Comparison of ENCODE assay signal across 11 mouse cellular contexts in genomic region chr1:133801743-133802142, GRCm38 (mm10). TPM values are rescaled to one million over a fixed set of nuclear protein-coding genes. Genes with fewer than 3 reads are reported as not detected.
A peak's percentile ranks its signal among the peaks of the same experiment; 100 is the strongest.
DNase-seq lines count a peak whose midpoint lies in the region; ATAC-seq lines count a peak whose summit lies in the region.
"Had no signal": no experiment of that assay in that cellular context is flagged by ENCODE, and none has a peak within 500 bp of the region (broad histone marks: within the 10 kb centered on the region; RNA-seq: fewer than 3 reads in every experiment).

No protein-coding gene starts in this region.

- ATAC-seq in erythroblast, adult 5-6 weeks (replicated peaks; ENCODE audit: low FRiP score, poor library complexity, severe bottlenecking): no peak
- no peak for ATAC-seq in kidney, embryonic 15.5 days (replicated peaks; ENCODE audit: low FRiP score)
- no peak for ATAC-seq in neural tube, embryonic 15.5 days (ENCODE audit: low FRiP score)
- ATAC-seq: Patski had no signal

- no peaks in the 10 kb centered on the region for H3K9me3 ChIP-seq in erythroblast, embryonic 14.5 days (ENCODE audit: control insufficient read depth, low read length)
- H3K9me3 ChIP-seq in kidney, embryonic 15.5 days (replicated peaks): no peaks in the 10 kb centered on the region
- no peaks in the 10 kb centered on the region for H3K9me3 ChIP-seq in neural tube, embryonic 15.5 days (replicated peaks)

- 0 out of 2 replicates have a peak overlapping the region, but pooled peaks have one; percentile 47 for H3K9ac ChIP-seq in kidney, embryonic 15.5 days
- H3K9ac ChIP-seq in neural tube, embryonic 15.5 days (replicated peaks): no peak overlapping the region

- peaks cover 29% of the 10 kb centered on the region for H3K36me3 ChIP-seq in erythroblast, embryonic 14.5 days (ENCODE audit: control insufficient read depth)
- no peaks in the 10 kb centered on the region for H3K36me3 ChIP-seq in kidney, embryonic 15.5 days
- H3K36me3 ChIP-seq in neural tube, embryonic 15.5 days: no peaks in the 10 kb centered on the region

- peak overlapping the region; percentile 85 for H3K4me3 ChIP-seq in erythroblast, embryonic 14.5 days (replicated peaks)
- H3K4me3 ChIP-seq in kidney, embryonic 15.5 days (replicated peaks): no peak overlapping the region
- no peak overlapping the region for H3K4me3 ChIP-seq in neural tube, embryonic 15.5 days (replicated peaks)

- WGBS in kidney, embryonic 15.5 days: 69% methylated on average over 5 of the region's 5 CpGs
- 81% methylated on average over 5 of the region's 5 CpGs for WGBS in neural tube, embryonic 15.5 days

- peak overlapping the region; percentile 92; the same call in 1 of the 2 replicates for H3K4me2 ChIP-seq in kidney, embryonic 15.5 days
- H3K4me2 ChIP-seq in neural tube, embryonic 15.5 days: peak overlapping the region; percentile 91

- DNase-seq in kidney, postnatal 14 days: no peak
- peak; percentile 27 for DNase-seq in thymus, postnatal 14 days
- DNase-seq in thymus, postnatal 25 days: no peak
- no peak for DNase-seq in T-cell, adult 2 months (ENCODE audit: low spot score)
- DNase-seq: cerebellum, adult 8-10 months; spleen, adult 18-20 months had no signal

- peaks cover 74% of the 10 kb centered on the region for H3K4me1 ChIP-seq in erythroblast, embryonic 14.5 days (ENCODE audit: control insufficient read depth)
- H3K4me1 ChIP-seq in kidney, embryonic 15.5 days: peaks cover 49% of the 10 kb centered on the region
- peaks cover 39% of the 10 kb centered on the region for H3K4me1 ChIP-seq in neural tube, embryonic 15.5 days

- peak overlapping the region; percentile 37; the same call in 1 of the 2 replicates for H3K27ac ChIP-seq in kidney, embryonic 15.5 days
- H3K27ac ChIP-seq in neural tube, embryonic 15.5 days (replicated peaks): no peak overlapping the region

- no peaks in the 10 kb centered on the region; the same call in 1 of the 2 replicates for H3K27me3 ChIP-seq in erythroblast, embryonic 14.5 days (ENCODE audit: control insufficient read depth)
- H3K27me3 ChIP-seq in kidney, embryonic 15.5 days: 0 out of 2 replicates have a peak, but pooled peaks cover 9% of the 10 kb centered on the region
- H3K27me3 ChIP-seq in neural tube, embryonic 15.5 days (replicated peaks): no peaks in the 10 kb centered on the region; the same call in 1 of the 2 replicates
- H3K27me3 ChIP-seq: Patski had no signal

RNA-seq across cellular contexts. Expression of gene Atp2b4, which starts 0.9 kb away (rescaled TPM):
- polyA plus RNA-seq in erythroblast, embryonic 14.5 days (2012): 6.4 and 7.7 TPM in 2 replicates
- 241 and 319 TPM in 2 replicates for total RNA-seq in erythroblast, adult 5-6 weeks (2015; ENCODE audit: low replicate concordance)
- total RNA-seq in erythroblast, adult 5-6 weeks (2017; ENCODE audit: low replicate concordance): 404 and 444 TPM in 2 replicates
- polyA plus RNA-seq in kidney, embryonic 15.5 days (2015; fragmentation: Nextera tagmentation; extraction: Ambion mirVana): 7.2 and 8.5 TPM in 2 replicates
- polyA plus RNA-seq in neural tube, embryonic 15.5 days (2015; fragmentation: Nextera tagmentation; extraction: Ambion mirVana): 13.6 and 17.1 TPM in 2 replicates
